Mouse (Mus musculus) liver, embryonic 11.5 days (tissue): ENCODE measurements around the gene Comt. TPM values are rescaled to one million over a fixed set of nuclear protein-coding genes. Genes with fewer than 3 reads are reported as not detected.

Experiments
- ATAC-seq: fragments of 200-750 bp; cut with Nextera tagmentation; replicated peaks from 2 replicates; pipeline ENCODE4 v1.8.0; 2017; ENCODE audit warnings: moderate number of reproducible peaks, mild to moderate bottlenecking, moderate TSS enrichment, moderate library complexity; ENCODE audit not compliant: low FRiP score
- DNase-seq: peaks from one replicate; pipeline ENCODE4 v3.0.0-alpha.2; 2017; ENCODE audit warnings: low spot score
- H3K27ac ChIP-seq: fragments of 300-500 bp; sonication (generic); 2 replicates; pipeline ENCODE4 v1.5.1; 2014; ENCODE audit warnings: mild to moderate bottlenecking, low read depth, low read length, control low read depth
- H3K27me3 ChIP-seq: fragments of 300-500 bp; sonication (generic); replicated peaks from 2 replicates; pipeline ENCODE4 v1.6.1; 2014; ENCODE audit warnings: low read length, mixed read lengths; ENCODE audit not compliant: control insufficient read depth, insufficient read depth
- H3K36me3 ChIP-seq: fragments of 300-500 bp; sonication (generic); 2 replicates; pipeline ENCODE4 v1.6.1; 2014; ENCODE audit warnings: mild to moderate bottlenecking, low read length, moderate library complexity, mixed read lengths; ENCODE audit not compliant: control insufficient read depth, insufficient read depth
- H3K4me1 ChIP-seq: fragments of 300-500 bp; sonication (generic); replicated peaks from 2 replicates; pipeline ENCODE4 v1.6.1; 2014; ENCODE audit warnings: low read length, mixed read lengths; ENCODE audit not compliant: control insufficient read depth, insufficient read depth
- H3K4me2 ChIP-seq: fragments of 300-500 bp; sonication (generic); 2 replicates; pipeline ENCODE4 v1.6.1; 2014; ENCODE audit warnings: mild to moderate bottlenecking, control low read depth, moderate library complexity
- H3K4me3 ChIP-seq: fragments of 300-500 bp; sonication (generic); 2 replicates; pipeline ENCODE4 v1.5.1; 2014; ENCODE audit warnings: low read depth, low read length, control low read depth
- H3K9ac ChIP-seq: fragments of 300-500 bp; sonication (generic); 2 replicates; pipeline ENCODE4 v1.6.1; 2014; ENCODE audit warnings: low read depth, low read length, control low read depth
- H3K9me3 ChIP-seq: fragments of 300-500 bp; sonication (generic); 2 replicates; pipeline ENCODE4 v1.6.1; 2016; ENCODE audit warnings: low read length, inconsistent platforms, mixed read lengths; ENCODE audit not compliant: control insufficient read depth
- WGBS: fragments of 180-500 bp; shearing (Covaris S2); extraction: QIAGEN DNeasy Blood & Tissue Kit; methylation state at CpG from one replicate; pipeline ENCODE4 v1.1.7; 2014; 5-methylcytosine and 5-hydroxymethylcytosine counted together
- polyA plus RNA-seq: library from polyadenylated mRNA; unstranded; fragments of >200 nt; fragmentation: Nextera tagmentation; extraction: Ambion mirVana; gene quantifications from 2 replicates; pipeline ENCODE4 v1.2.1, GENCODE M21; 2014

Comt gene
- polyA plus RNA-seq, 1 experiment from 2014 or later, result 141 TPM

GRCm38 (mm10) chr16:18386972-18387371 lies 39.7 kb downstream of the Comt start:
- Histone ChIP-seq H3K27me3 (no peaks in the 10 kb centered on the region), H3K27ac (peak overlapping the region; percentile 75), H3K9me3 (no peaks in the 10 kb centered on the region), H3K4me3 (no peak overlapping the region), H3K36me3 (no peaks in the 10 kb centered on the region), H3K4me2 (peak overlapping the region; percentile 54; the same call in 1 of the 2 replicates), H3K9ac (peak overlapping the region; percentile 38), H3K4me1 (peaks cover 37% of the 10 kb centered on the region)
- WGBS, result 51% methylated on average over 3 of the region's 3 CpGs
- DNase-seq (no peak), ATAC-seq (no peak)

- WGBS, result 78% methylated on average over 7 of the region's 7 CpGs
- H3K4me2 ChIP-seq, result no peak overlapping the region
- H3K9ac ChIP-seq, result no peak overlapping the region
- H3K27ac ChIP-seq, result no peak overlapping the region
- H3K9me3 ChIP-seq, result no peaks in the 10 kb centered on the region
- H3K36me3 ChIP-seq, result no peaks in the 10 kb centered on the region
- ATAC-seq (no peak), DNase-seq (no peak)
- H3K4me1 ChIP-seq, result peaks cover 32% of the 10 kb centered on the region
- H3K27me3 ChIP-seq, result no peaks in the 10 kb centered on the region
- no peak overlapping the region for H3K4me3 ChIP-seq
Measured at GRCm38 (mm10) chr16:18386451-18386850, 40.2 kb downstream of the Comt start.

GRCm38 (mm10) chr16:18385411-18385810 lies 41.2 kb downstream of the Comt start:
- 82% methylated on average over 5 of the region's 5 CpGs for WGBS
- ATAC-seq (no peak), DNase-seq (no peak)
- H3K36me3 ChIP-seq, result no peaks in the 10 kb centered on the region
- no peak overlapping the region for H3K27ac ChIP-seq
- H3K27me3 ChIP-seq, result no peaks in the 10 kb centered on the region
- H3K4me1 ChIP-seq, result peaks cover 31% of the 10 kb centered on the region
- no peak overlapping the region for H3K9ac ChIP-seq
- no peak overlapping the region for H3K4me3 ChIP-seq
- no peak overlapping the region for H3K4me2 ChIP-seq
- no peaks in the 10 kb centered on the region for H3K9me3 ChIP-seq

- no peak for DNase-seq
- ATAC-seq, result no peak
- Histone ChIP-seq H3K4me2 (no peak overlapping the region), H3K27ac (no peak overlapping the region), H3K9ac (no peak overlapping the region), H3K4me3 (no peak overlapping the region), H3K36me3 (no peaks in the 10 kb centered on the region), H3K9me3 (no peaks in the 10 kb centered on the region), H3K27me3 (no peaks in the 10 kb centered on the region), H3K4me1 (peaks cover 31% of the 10 kb centered on the region)
- WGBS, result 85% methylated on average over 8 of the region's 8 CpGs
Measured at GRCm38 (mm10) chr16:18384659-18385058, 42.0 kb downstream of the Comt start.

- Histone ChIP-seq H3K27me3 (no peaks in the 10 kb centered on the region), H3K4me3 (no peak overlapping the region), H3K4me1 (peaks cover 28% of the 10 kb centered on the region), H3K27ac (no peak overlapping the region), H3K9ac (no peak overlapping the region), H3K36me3 (no peaks in the 10 kb centered on the region), H3K4me2 (no peak overlapping the region), H3K9me3 (no peaks in the 10 kb centered on the region)
- DNase-seq (no peak), ATAC-seq (no peak)
- 82% methylated on average over 7 of the region's 7 CpGs for WGBS
Measured at GRCm38 (mm10) chr16:18384211-18384610, 42.4 kb downstream of the Comt start.

GRCm38 (mm10) chr16:18383756-18384155 lies 42.9 kb downstream of the Comt start:
- Histone ChIP-seq H3K36me3 (no peaks in the 10 kb centered on the region), H3K9me3 (no peaks in the 10 kb centered on the region), H3K27me3 (no peaks in the 10 kb centered on the region), H3K4me3 (no peak overlapping the region), H3K4me2 (no peak overlapping the region), H3K4me1 (peaks cover 24% of the 10 kb centered on the region), H3K27ac (no peak overlapping the region), H3K9ac (no peak overlapping the region)
- ATAC-seq (no peak), DNase-seq (no peak)
- 31% methylated on average over 3 of the region's 3 CpGs for WGBS

GRCm38 (mm10) chr16:18383045-18383726 lies 43.5 kb downstream of the Comt start:
- H3K36me3 ChIP-seq, result no peaks in the 10 kb centered on the region
- H3K4me2 ChIP-seq, result no peak overlapping the region
- H3K4me1 ChIP-seq, result peaks cover 18% of the 10 kb centered on the region
- no peak for ATAC-seq
- H3K27me3 ChIP-seq, result no peaks in the 10 kb centered on the region
- no peak for DNase-seq
- WGBS, result 76% methylated on average over 9 of the region's 9 CpGs
- no peaks in the 10 kb centered on the region for H3K9me3 ChIP-seq
- no peak overlapping the region for H3K9ac ChIP-seq
- H3K4me3 ChIP-seq, result no peak overlapping the region
- H3K27ac ChIP-seq, result no peak overlapping the region

GRCm38 (mm10) chr16:18381621-18382258 lies 44.9 kb downstream of the Comt start:
- H3K27ac ChIP-seq, result no peak overlapping the region
- H3K9ac ChIP-seq, result no peak overlapping the region
- no peak overlapping the region for H3K4me3 ChIP-seq
- no peaks in the 10 kb centered on the region for H3K27me3 ChIP-seq
- DNase-seq (no peak), ATAC-seq (no peak)
- 75% methylated on average over 6 of the region's 6 CpGs for WGBS
- H3K9me3 ChIP-seq, result no peaks in the 10 kb centered on the region
- no peak overlapping the region for H3K4me2 ChIP-seq
- H3K4me1 ChIP-seq, result peaks cover 13% of the 10 kb centered on the region
- no peaks in the 10 kb centered on the region for H3K36me3 ChIP-seq

GRCm38 (mm10) chr16:18380495-18381063 lies 46.1 kb downstream of the Comt start:
- no peaks in the 10 kb centered on the region for H3K27me3 ChIP-seq
- no peaks in the 10 kb centered on the region for H3K9me3 ChIP-seq
- no peak overlapping the region for H3K9ac ChIP-seq
- 69% methylated on average over 6 of the region's 6 CpGs for WGBS
- H3K36me3 ChIP-seq, result no peaks in the 10 kb centered on the region
- no peak overlapping the region for H3K27ac ChIP-seq
- peaks cover 17% of the 10 kb centered on the region for H3K4me1 ChIP-seq
- H3K4me2 ChIP-seq, result no peak overlapping the region
- no peak for DNase-seq
- H3K4me3 ChIP-seq, result no peak overlapping the region
- no peak for ATAC-seq
